Mouse (Mus musculus) left cerebral cortex, adult 11 months (tissue): ENCODE results near the gene 2310030G06Rik.

Source experiments
- DNase-seq: peaks from one replicate; pipeline ENCODE4 v3.0.0; 2022; ENCODE audit warnings: low spot score

2310030G06Rik gene

DNA sequence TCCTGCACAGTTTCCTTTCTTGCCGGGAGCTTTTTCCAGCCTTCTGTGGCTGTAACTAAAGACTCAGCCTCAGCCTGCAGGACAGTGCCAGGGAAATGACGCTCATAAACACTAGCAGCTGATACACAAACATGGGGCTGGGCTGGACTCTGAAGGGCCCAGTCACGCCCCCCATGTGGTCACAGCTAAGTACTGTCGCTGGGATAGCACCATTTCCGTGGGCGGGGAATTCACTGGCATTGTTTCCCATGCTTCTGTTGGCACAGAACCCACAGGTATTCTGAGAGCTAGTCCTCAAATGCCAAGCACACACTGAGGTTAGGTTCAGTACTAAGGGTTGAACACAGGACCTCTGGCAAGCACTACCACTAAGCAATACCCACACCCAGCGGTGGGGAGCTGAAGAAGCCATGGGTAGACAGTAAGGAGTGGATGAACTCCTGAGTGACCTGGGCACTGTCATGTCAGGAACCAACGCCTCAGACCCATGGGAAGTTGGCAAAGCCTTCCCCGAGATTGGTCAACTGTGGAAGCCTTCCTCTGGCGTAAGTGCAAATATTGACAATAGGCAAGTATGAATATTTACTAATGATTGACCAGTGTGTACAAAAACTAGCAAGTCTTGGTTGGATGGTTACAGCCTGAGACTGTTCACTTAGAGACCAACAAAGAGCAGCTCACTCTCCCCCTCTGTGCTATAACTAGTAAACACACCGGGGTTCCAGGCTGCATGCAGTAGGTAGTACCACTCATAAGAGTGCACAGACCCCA lies 45.2 kb downstream of the 2310030G06Rik start:
- peak; percentile 43 for DNase-seq

DNA sequence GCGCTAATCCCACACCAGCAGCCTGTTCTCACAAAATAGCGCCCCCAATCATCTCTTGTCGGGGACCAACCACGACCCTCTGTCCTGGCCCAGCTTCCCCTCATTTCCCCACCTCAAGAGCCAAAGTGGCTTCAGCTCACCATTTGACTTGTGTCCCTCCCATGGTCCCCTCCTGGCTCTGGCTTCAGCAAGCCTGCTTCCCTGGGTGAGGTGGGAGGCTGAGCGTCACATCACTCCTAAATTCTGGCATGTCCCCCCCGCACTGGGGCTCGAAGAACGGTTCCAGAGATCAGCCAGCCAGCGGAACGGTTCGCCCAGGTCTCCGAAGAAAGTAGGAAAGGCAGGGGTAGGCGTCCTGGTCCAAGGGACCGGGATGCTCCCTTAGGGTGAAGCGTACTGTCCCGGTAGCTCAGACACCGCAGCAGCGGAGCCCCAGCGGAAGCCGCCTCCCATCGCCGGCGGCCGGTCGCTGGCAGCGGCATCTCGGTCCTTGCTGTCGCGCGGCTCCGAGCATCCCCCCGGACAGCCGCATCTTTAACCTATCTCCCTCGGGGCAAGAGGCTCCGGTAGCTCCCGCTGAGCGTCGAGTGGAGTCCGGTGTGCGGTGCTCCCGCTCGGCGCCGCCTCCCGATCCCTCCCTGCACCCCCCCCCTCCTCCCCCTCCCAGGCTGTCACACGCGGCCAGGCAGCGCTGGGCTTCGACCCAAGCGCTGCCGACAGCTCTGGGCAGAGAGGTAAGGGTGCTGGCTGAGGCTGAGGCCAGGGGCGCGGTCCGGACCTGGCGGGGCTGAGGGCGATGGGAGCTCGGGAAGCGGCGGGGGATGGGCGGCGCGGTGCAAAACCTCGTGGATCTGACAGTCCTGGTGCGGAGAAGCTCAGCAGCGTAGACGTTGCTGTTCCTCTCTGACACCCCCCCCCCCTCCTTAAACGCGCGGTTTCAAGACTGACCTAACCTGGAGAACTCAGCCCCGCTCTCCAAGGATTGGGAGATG lies 47.6 kb downstream of the 2310030G06Rik start:
- DNase-seq, result peak; percentile 29

DNA sequence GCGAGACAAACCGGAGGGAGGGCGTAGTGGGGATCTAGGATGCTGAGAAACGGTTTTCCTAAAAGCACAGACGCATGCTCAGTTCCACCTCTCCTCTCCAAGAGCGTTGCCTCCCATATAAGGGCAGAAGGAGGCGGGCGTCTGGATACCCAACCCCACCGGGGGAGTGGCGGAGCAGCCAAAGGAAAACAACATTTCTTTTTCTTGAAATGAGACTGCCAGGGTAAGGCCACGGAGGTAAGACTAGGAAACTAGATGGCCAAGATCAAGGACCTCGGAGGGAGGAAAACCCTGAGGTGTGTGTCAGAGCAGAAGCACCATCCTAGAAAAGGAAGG lies 48.7 kb downstream of the 2310030G06Rik start:
- DNase-seq, result peak; percentile 80

DNA sequence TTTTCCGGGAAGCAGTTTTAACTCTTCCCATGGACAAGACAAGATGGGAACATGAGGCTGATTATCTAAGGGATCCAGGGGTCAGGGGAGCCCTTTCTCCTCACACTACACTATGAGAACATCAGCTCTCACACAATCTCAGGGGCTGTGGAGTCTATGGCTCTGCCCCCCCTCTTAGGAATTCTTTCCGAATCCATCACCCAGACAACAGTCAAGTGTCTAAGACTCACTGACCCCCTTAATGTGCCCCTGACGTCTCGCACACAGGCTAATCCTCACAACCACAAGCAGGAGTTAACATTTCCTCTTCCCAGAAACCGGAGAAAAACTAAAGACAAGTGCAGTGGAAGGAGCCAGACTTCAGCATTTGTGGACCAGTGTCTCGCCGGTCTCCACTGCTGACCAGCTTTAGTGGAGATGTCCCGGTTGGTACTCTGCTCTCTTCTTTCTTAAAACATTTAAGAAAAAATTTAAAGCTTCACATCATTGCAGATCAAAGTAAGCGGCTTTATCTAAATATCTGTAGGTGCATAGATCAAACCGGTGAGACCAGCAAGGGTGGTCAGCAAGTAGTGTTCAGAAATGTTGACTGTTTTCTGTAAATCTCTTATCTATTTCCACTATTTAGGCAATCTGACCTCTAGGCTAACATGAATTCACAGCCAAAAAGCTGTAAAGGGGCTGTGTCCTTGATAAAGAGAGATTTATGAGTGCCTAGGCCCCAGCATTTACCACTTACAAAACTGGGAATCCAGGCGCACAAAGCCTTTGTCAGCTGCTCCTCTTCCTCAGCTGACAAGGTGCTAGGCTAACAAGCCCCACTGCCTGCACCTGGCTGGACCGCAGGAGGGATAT lies 49.3 kb downstream of the 2310030G06Rik start:
- DNase-seq, result no peak

DNA sequence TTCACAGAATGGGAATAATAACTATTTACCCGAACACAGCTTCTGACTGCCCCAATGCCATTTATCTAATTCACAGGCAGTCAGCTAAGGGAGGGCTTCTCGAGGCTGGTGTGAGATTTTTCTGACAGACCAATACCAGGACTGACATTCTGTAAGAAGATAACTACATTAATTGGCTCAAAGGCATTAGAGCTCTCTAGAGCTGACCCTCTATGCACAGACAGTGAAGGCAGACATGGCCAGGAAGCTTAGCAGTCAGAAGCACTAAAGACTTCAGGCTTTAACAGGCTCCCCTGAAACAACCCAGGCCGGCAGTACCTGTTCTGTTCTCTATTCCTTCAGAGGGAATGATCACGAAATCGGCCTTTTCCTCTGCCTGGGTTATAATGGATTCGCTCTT lies 51.2 kb downstream of the 2310030G06Rik start:
- no peak for DNase-seq

DNA sequence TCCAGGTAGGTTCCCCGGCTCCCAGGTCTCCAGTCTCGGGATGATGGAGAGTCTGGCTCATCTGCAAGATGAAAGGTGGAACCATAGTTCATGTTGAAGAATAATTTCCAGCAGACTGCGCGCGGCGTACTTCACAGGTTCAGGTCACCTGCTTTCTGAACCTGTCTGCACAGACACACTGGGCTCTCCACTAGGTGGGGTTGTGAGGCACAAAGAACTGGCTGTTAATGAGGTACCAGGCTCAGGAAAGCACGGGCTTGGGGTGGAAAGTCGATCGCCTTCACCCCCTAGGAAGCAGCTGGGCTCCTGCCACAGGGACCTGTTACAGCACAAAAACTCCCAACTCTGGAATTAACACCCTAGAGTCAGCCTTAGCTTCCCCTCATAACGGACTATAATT lies 52.7 kb downstream of the 2310030G06Rik start:
- DNase-seq, result no peak

DNA sequence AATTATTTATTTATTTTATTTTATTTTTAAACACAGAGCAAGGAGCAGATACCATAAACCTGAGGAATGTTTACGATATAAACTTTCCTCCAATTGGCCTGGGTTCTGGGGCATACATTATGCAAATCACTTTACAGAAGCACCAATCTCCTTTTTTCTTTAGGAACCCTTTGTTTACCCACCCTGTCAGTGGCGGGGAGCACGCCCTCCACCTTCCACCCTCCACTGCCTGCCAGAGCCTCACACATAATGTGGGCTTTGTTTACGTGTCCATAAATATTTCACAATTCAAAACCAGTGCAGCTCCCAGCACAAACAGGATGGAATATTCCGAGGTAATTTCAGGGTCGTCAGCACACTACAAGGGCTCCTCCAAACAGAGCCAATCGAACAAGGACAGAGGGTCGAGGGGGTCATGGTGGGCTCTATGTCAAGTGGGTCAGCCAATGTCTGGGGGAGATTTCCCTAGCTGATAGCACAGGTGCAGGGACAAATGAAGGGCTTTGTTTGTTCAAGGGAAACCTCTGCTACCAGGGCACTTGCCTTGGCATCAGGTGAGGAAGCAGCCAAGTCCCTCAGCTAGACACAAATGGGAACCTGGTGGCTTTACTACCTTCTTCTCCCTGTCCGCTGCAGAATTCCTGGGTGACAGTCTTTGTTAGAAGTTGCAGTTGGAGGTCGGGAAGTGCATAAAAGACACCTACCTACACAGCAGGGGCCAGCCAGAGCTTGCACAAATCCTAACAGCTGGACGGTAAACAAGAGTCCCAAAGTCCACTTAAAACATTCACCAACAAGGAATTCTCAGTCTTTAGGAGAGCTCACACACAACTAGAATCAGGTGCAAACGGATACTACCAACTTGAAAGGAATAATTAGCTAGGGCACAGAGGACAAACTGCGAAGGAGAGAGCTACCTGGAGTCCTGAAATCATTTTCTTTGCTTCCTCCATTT lies 53.4 kb downstream of the 2310030G06Rik start:
- DNase-seq, result no peak
